Mouse (Mus musculus): Measurements from ENCODE around the gene Lhfpl2. TPM values are rescaled to one million over a fixed set of nuclear protein-coding genes. Genes with fewer than 3 reads are reported as not detected.
"Not testable (repeated sequence)": the region's sequence is repeated elsewhere in the genome, so short reads cannot be mapped to it uniquely, and the experiment has no call there.

The Lhfpl2 gene
- 10 to 100 TPM; 14.3 to 15.8 TPM for total RNA-seq (2021)
- long read RNA-seq, experiment 1, full-length matches to known transcripts: 16 of 20 reads
- long read RNA-seq, experiment 1, partial matches to known transcripts: 0 of 20 reads
- long read RNA-seq, experiment 1, other reads (novel, unspliced or antisense): 4 of 20 reads
- long read RNA-seq, experiment 2, full-length matches to known transcripts: 6 of 11 reads
- long read RNA-seq, experiment 2, partial matches to known transcripts: 0 of 11 reads
- long read RNA-seq, experiment 2, other reads (novel, unspliced or antisense): 5 of 11 reads

GRCm38 (mm10) chr13:94057563-94058560, at the start of gene Lhfpl2:
Gene Lhfpl2, plus strand, starts transcription at chr13:94057796.
- peak; percentile 5 to 14 for DNase-seq (ENCODE audit: low spot score in 2 of 2)

GRCm38 (mm10) chr13:94011996-94012575, 45.5 kb upstream of the Lhfpl2 start:
- no peak for DNase-seq (ENCODE audit: low spot score in 2 of 2)

- no peak for DNase-seq (ENCODE audit: low spot score in 2 of 2)
These were observed 43.6 kb upstream of the Lhfpl2 start for GRCm38 (mm10) chr13:94013986-94014385.

DNA sequence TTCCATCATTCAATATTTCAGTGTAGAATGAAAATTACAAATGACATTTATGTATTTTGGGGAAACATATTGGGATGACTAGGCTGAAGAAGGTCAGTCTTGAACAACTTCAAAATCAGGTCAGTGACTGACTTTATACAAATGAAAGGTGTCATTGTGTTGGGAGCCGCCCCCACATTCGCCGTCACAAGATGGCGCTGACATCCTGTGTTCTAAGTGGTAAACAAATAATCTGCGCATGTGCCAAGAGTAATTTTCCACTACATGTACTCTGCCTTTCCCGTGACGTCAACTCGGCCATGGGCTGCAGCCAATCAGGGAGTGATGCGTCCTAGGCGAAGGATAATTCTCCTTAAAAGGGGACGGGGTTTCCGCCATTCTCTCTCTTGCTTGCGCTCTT, 33.0 kb upstream of the Lhfpl2 start:
- not testable (repeated sequence) for DNase-seq (ENCODE audit: low spot score in 2 of 2)

DNA sequence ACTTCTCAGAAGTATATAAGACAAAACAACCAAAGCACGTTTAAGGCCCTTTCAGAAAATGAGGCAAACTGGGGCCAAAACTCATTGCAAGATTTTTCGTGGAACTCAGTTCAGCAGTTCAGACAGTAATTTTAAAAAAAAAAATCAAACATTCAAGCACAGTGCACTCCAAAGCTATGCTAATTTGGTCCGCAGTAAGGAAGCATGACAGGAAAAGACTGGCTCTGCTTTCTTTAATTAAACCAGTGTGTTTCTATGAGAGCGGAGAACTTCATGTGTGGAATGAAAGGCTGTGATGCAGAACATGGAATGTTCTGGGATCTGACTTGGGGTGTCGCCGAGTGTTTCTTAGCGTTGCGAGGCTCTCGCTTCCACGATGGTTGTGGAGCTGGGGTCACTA, 28.4 kb upstream of the Lhfpl2 start:
- DNase-seq (ENCODE audit: low spot score in 2 of 2): no peak

DNA sequence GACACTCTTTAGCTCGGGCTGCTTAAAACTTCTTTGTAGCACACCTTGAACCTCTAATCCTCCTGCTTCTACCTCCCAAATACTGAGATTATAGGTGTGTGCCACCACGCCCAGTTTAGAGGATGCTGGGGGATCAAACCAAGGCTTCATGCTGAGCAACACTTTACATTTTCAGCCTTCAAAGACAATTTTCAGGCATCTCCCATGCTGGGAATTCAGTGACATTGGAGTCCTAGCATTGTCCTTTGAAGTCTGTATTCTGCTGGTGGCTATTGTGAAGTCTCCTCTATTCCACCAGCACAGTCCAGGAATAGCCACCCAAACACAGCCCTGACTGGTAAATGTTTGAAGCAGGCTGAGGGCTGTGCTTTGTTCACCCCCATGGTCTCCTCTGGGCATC, 27.0 kb upstream of the Lhfpl2 start:
- no peak for DNase-seq (ENCODE audit: low spot score in 2 of 2)

- DNase-seq (ENCODE audit: low spot score in 2 of 2): no peak
These were observed 20.1 kb upstream of the Lhfpl2 start for GRCm38 (mm10) chr13:94037313-94038051.

DNA sequence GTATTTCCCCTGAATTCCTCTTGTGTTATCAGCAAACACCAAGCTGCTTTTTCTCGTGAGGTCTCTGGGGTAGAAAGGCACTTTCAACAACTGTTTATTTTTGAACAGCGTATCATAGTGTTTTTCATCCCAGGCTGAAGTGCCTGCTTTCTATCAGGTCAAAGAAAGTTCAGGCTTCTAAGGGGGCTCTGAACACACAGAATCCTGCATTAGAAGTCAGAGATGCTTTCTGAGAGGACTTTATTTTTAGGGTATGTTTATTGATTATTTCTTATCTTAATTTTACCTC, 19.6 kb upstream of the Lhfpl2 start:
- no peak for DNase-seq (ENCODE audit: low spot score in 2 of 2)

- no peak for DNase-seq (ENCODE audit: low spot score in 2 of 2)
These were observed 7.6 kb upstream of the Lhfpl2 start for GRCm38 (mm10) chr13:94050036-94050435.

DNA sequence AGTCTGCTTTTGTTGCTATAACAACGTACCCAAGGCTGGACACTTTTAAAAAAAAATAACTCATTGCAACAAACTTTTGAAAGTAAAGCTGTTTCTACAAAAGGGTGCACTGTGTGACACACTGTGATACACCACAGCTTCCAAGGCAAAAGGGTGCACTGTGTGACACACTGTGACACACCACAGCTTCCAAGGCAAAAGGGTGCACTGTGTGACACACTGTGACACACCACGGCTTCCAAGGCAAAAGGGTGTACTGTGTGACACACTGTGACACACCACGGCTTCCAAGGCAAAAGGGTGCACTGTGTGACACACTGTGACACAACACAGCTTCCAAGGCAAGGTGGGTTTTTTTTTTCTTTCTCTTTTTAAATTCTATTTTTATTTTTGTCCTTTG, 6.8 kb upstream of the Lhfpl2 start:
- no peak for DNase-seq (ENCODE audit: low spot score in 2 of 2)

DNA sequence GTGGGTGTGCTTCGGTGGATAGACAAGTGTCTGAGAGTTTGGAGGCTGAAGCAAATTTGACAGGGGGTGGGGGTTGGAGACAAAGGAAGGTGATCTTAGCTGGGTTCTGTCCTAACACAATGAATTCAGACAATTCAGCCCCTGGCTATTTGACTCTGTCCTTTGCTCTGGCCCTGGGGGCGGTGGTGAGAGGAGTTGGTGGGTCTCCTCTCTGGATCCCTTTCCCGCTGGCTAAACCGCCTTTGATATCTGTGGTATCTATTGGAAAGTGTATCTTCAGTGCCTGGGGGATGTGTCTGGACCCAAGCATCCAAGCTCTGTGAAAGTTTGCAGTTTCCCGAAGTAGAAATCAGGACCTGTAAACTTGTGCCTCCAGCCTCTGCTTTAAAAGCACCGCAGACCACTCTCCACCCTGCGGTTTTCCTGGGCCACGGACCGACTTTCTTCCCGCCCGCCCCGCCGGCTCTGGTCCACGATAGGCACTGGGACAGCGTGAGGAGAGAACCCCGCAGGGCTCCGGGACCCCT, 497 bp upstream of the Lhfpl2 start:
- DNase-seq (ENCODE audit: low spot score in 2 of 2): no peak

GRCm38 (mm10) chr13:94058642-94059222, 1.1 kb downstream of the Lhfpl2 start:
- DNase-seq (ENCODE audit: low spot score in 2 of 2): no peak

DNA sequence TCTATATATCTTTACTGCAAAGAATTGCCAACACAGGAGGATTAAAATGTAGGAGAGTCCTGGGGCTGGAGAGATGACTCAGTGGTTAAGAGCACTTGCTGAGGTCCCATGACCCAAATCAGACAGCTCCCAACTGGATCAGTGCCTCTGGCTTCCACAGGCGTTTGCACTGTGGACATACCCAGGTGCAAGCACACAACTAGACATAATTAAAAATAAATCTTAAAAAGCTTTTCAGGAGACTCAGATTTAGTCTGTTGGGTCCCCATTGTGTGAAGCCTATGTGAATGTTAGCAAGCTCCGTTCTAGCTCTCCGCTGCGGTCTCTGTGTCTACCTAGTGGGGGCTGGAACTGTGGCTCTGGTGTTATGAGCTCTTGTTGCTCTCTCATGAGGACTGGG, 1.8 kb downstream of the Lhfpl2 start:
- no peak for DNase-seq (ENCODE audit: low spot score in 2 of 2)

GRCm38 (mm10) chr13:94059778-94060177, 2.2 kb downstream of the Lhfpl2 start:
- peak in 1 of 2 experiments; percentile 12 for DNase-seq (ENCODE audit: low spot score in 2 of 2)

GRCm38 (mm10) chr13:94060461-94060860, 2.9 kb downstream of the Lhfpl2 start:
- no peak for DNase-seq (ENCODE audit: low spot score in 2 of 2)

DNA sequence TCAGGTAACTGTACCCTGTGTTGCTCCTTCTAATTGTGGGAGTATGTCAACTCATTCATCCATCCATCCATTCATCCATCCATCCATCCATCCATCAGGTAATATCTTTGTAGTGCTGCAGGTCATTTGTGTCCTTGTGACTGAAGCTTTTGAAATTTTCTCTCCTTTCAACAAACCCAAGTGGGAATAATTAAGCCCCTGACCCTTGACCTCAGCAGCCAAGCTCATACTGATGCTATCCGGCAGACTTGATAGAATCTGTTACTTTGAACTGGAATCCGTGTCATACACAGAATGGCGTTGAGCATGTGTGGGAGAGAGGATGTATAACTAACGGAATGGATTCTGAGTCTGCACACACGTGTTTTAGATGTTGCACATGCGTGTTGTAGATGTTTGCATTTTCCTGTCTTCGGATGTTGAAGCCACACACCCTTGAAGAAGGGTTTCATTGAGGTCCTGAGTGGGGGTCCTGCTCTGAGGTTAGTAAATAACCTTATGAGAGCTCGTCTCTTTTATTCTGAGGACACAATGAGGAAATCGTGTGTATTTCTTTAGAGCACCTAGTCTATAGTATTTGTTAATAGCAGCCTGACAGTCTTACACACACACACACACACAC, 3.8 kb downstream of the Lhfpl2 start:
- no peak for DNase-seq (ENCODE audit: low spot score in 2 of 2)

DNA sequence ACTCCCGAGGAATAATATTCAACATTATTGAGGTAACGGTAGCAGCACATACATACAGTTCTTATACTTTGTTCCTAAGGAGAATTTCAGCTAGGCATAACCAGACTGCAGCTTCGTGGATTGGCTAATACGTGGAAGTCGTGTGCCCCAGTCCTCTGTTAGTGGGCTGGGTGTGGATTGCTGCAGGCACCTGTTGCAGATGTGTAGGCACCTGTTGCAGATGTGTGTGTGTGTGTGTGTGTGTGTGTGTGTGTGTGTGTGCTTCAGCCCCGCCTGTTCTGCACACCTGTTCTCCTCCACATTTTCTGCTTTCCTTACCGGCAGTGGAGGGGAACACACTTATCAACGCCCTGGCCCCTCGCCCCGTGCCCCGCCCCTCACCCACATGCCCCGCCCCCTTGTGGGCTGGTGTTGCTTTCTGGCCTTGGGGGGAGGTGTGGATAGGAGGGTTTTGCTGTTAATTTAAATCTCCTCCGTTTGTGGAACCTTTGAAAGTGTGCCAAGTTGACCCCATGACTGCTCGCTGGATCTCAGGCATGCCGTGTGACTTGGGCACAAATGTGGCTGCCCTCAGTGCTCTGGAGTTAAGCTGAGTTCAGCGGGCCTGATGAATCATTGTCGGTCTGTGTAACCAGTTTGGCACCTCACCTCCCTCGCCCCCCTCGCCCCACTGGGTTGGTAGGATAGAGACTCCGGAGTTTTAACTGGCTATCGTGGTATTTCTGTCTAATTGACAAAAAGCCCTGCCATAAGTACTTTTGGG, 4.9 kb downstream of the Lhfpl2 start:
- no peak for DNase-seq (ENCODE audit: low spot score in 2 of 2)

DNA sequence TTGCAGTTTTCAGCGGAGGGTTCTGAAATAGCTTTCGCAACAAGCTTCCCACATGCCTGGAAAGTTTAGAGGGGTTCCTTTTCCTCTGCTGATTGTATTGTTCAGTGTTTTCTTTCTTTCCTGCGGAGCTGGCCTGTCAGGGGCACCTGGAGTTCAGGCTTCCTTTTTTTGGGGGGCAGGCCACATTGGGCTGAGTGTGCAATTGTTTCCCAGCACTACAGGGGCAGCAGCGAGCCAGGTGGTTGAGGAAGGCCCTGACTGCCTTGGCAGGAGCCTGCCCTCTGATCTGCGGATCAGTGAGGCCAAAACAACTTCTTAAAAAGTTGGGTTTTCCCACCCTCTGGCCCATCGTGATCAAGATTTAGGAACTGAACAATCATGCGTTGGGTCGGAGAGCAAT, 5.6 kb downstream of the Lhfpl2 start:
- no peak for DNase-seq (ENCODE audit: low spot score in 2 of 2)

- no peak for DNase-seq (ENCODE audit: low spot score in 2 of 2)
These were observed 7.0 kb downstream of the Lhfpl2 start for GRCm38 (mm10) chr13:94064571-94064970.

All from left cerebral cortex, adult 18-20 months (tissue).